Mouse (Mus musculus): ENCODE measurements at regions not wholly inside any gene's neighbourhood (a gene's known extent, or its start where the extent isn't known, plus 50 kb on each side); places are given as distances from the start of the nearest gene placed in this dataset.

GRCm38 (mm10) chr15:72264619-72265018, 1569.7 kb upstream of the Gm6569 start:
- TF ChIP-seq POLR2A (IDR thresholded peaks at IDR 0.05; ENCODE audit: control insufficient read depth, extremely low read depth, insufficient read depth, low read length, poor library complexity) (no peak), CTCF (IDR thresholded peaks at IDR 0.05; ENCODE audit: borderline replicate concordance, control insufficient read depth, extremely low read depth, insufficient read depth, low read length, poor library complexity) (no peak)
